Mouse (Mus musculus) bone marrow macrophage, adult 2 months (primary cell): ENCODE results near the gene Ano2. TPM values are rescaled to one million over a fixed set of nuclear protein-coding genes. Genes with fewer than 3 reads are reported as not detected.

Experiments
- H3K27ac ChIP-seq: 2 replicates; pipeline ENCODE4 v1.5.1; 2012; ENCODE audit warnings: low read depth, low read length; ENCODE audit not compliant: insufficient read depth
- H3K4me1 ChIP-seq: 2 replicates; pipeline ENCODE4 v1.6.1; 2012; ENCODE audit warnings: low read length; ENCODE audit not compliant: control insufficient read depth, insufficient read depth
- H3K4me3 ChIP-seq: 2 replicates; pipeline ENCODE4 v1.5.1; 2012; ENCODE audit warnings: mild to moderate bottlenecking, low read length, moderate library complexity; ENCODE audit not compliant: insufficient read depth
- CTCF ChIP-seq: IDR thresholded peaks from 2 replicates; pipeline ENCODE4 v1.5.1; 2012; ENCODE audit warnings: low read depth, mild to moderate bottlenecking, low read length, moderate library complexity
- POLR2A ChIP-seq: IDR thresholded peaks from 2 replicates; pipeline ENCODE4 v1.6.1; 2012; ENCODE audit warnings: mild to moderate bottlenecking, low read depth, low read length, borderline replicate concordance
- polyA plus RNA-seq: library from polyadenylated mRNA; stranded (reverse); fragments of >200 nt; gene quantifications from 2 replicates; pipeline ENCODE4 v1.2.4, GENCODE M21; 2012; ENCODE audit not compliant: missing spikeins, insufficient read depth, insufficient read length

Ano2 gene
- polyA plus RNA-seq, 1 experiment = not detected

- H3K4me3 ChIP-seq = no peak overlapping the region
- no peak overlapping the region for H3K27ac ChIP-seq
- TF ChIP-seq POLR2A (no peak), CTCF (no peak)
- no peaks in the 10 kb centered on the region for H3K4me1 ChIP-seq
Measured at GRCm38 (mm10) chr6:126033693-126034402, 343.6 kb downstream of the Ano2 start.

GRCm38 (mm10) chr6:126034403-126034724, 344.1 kb downstream of the Ano2 start:
- Histone ChIP-seq H3K4me3 (no peak overlapping the region), H3K27ac (no peak overlapping the region)
- TF ChIP-seq POLR2A (no peak), CTCF (no peak)

GRCm38 (mm10) chr6:126034728-126035127, 344.5 kb downstream of the Ano2 start:
- H3K4me1 ChIP-seq = no peaks in the 10 kb centered on the region
- no peak overlapping the region for H3K27ac ChIP-seq
- H3K4me3 ChIP-seq = no peak overlapping the region
- TF ChIP-seq CTCF (no peak), POLR2A (no peak)

More at GRCm38 (mm10) chr6:126034403-126034724, 344.1 kb downstream of the Ano2 start:
- H3K4me1 ChIP-seq = no peaks in the 10 kb centered on the region

- Histone ChIP-seq H3K4me1 (no peaks in the 10 kb centered on the region), H3K4me3 (no peak overlapping the region), H3K27ac (no peak overlapping the region)
- TF ChIP-seq CTCF = no peak
- TF ChIP-seq POLR2A = no peak
Measured at GRCm38 (mm10) chr6:126035621-126036020, 345.4 kb downstream of the Ano2 start.

GRCm38 (mm10) chr6:126045931-126046330, 355.7 kb downstream of the Ano2 start:
- Histone ChIP-seq H3K4me3 (no peak overlapping the region), H3K27ac (no peak overlapping the region), H3K4me1 (no peaks in the 10 kb centered on the region)
- TF ChIP-seq CTCF (no peak), POLR2A (no peak)

GRCm38 (mm10) chr6:126048206-126048605, 358.0 kb downstream of the Ano2 start:
- no peak overlapping the region for H3K27ac ChIP-seq
- TF ChIP-seq CTCF = no peak
- TF ChIP-seq POLR2A = no peak
- no peaks in the 10 kb centered on the region for H3K4me1 ChIP-seq
- H3K4me3 ChIP-seq = no peak overlapping the region

- no peak for TF ChIP-seq POLR2A
- no peak overlapping the region for H3K4me3 ChIP-seq
- H3K27ac ChIP-seq = no peak overlapping the region
- H3K4me1 ChIP-seq = no peaks in the 10 kb centered on the region
Measured at GRCm38 (mm10) chr6:126053136-126053535, 362.9 kb downstream of the Ano2 start.

- no peaks in the 10 kb centered on the region for H3K4me1 ChIP-seq
- TF ChIP-seq POLR2A = no peak
Measured at GRCm38 (mm10) chr6:126057706-126058105, 367.5 kb downstream of the Ano2 start.

GRCm38 (mm10) chr6:126080531-126080930, 390.3 kb downstream of the Ano2 start:
- TF ChIP-seq CTCF (no peak), POLR2A (no peak)
- Histone ChIP-seq H3K4me3 (no peak overlapping the region), H3K27ac (no peak overlapping the region), H3K4me1 (no peaks in the 10 kb centered on the region)

More at GRCm38 (mm10) chr6:126057706-126058105, 367.5 kb downstream of the Ano2 start:
- no peak overlapping the region for H3K4me3 ChIP-seq
- no peak overlapping the region for H3K27ac ChIP-seq

- Histone ChIP-seq H3K4me1 (no peaks in the 10 kb centered on the region), H3K27ac (no peak overlapping the region), H3K4me3 (no peak overlapping the region)
- TF ChIP-seq POLR2A (no peak), CTCF (no peak)
Measured at GRCm38 (mm10) chr6:126086321-126086950, 396.2 kb downstream of the Ano2 start.

- Histone ChIP-seq H3K4me3 (no peak overlapping the region), H3K4me1 (no peaks in the 10 kb centered on the region), H3K27ac (no peak overlapping the region)
- TF ChIP-seq CTCF = no peak
Measured at GRCm38 (mm10) chr6:126088489-126089265, 398.5 kb downstream of the Ano2 start.

Other genes starting within 250 kb of the Ano2 start
- gene Cd9, start 195.6 kb upstream of the Ano2 start, polyA plus RNA-seq = 321 and 343 TPM in 2 replicates
- gene Vwf, start 143.6 kb upstream of the Ano2 start, polyA plus RNA-seq = 9.0 and 11.0 TPM in 2 replicates